Mouse (Mus musculus): ENCODE measurements around the gene Pgp.

The Pgp gene

GRCm38 (mm10) chr17:24520450-24520849 is 50.3 kb downstream of the Pgp start:
- DNase-seq (ENCODE audit: low spot score in 2 of 2): no peak

Data from frontal cortex, postnatal 25 days (tissue).